Mouse (Mus musculus) forebrain, postnatal 0 days (tissue): ENCODE data around the gene Dcaf11. TPM values are rescaled to one million over a fixed set of nuclear protein-coding genes. Genes with fewer than 3 reads are reported as not detected.
A peak's percentile ranks its signal among the peaks of the same experiment; 100 is the strongest.

Source experiments
- ATAC-seq: fragments of 200-750 bp; cut with Nextera tagmentation; 2 replicates; pipeline ENCODE4 v1.8.0; 2017; ENCODE audit warnings: mild to moderate bottlenecking, moderate library complexity
- DNase-seq: peaks from one replicate; pipeline ENCODE4 v3.0.0-alpha.2; 2015
- H3K27ac ChIP-seq: fragments of 300-500 bp; sonication (generic); 2 replicates; pipeline ENCODE4 v1.5.1; 2014; ENCODE audit warnings: low read depth, mild to moderate bottlenecking, antibody characterized with exemption, low read length, moderate library complexity, mixed read lengths
- H3K27me3 ChIP-seq: fragments of 300-500 bp; sonication (generic); 2 replicates; pipeline ENCODE4 v1.6.1; 2014; ENCODE audit warnings: mild to moderate bottlenecking, low read length, mixed read lengths; ENCODE audit not compliant: insufficient read depth
- H3K36me3 ChIP-seq: fragments of 300-500 bp; sonication (generic); 2 replicates; pipeline ENCODE4 v1.6.1; 2014; ENCODE audit warnings: mild to moderate bottlenecking, moderate library complexity; ENCODE audit not compliant: insufficient read depth
- H3K4me1 ChIP-seq: fragments of 300-500 bp; sonication (generic); 2 replicates; pipeline ENCODE4 v1.6.1; 2014; ENCODE audit warnings: antibody characterized with exemption; ENCODE audit not compliant: insufficient read depth
- H3K4me2 ChIP-seq: fragments of 300-500 bp; sonication (generic); 2 replicates; pipeline ENCODE4 v1.6.1; 2014; ENCODE audit warnings: low read depth, mild to moderate bottlenecking, moderate library complexity
- H3K4me3 ChIP-seq: fragments of 300-500 bp; sonication (generic); 2 replicates; pipeline ENCODE4 v1.5.1; 2014; ENCODE audit warnings: low read depth, low read length, mixed read lengths
- H3K9ac ChIP-seq: fragments of 300-500 bp; sonication (generic); 2 replicates; pipeline ENCODE4 v1.6.1; 2014; ENCODE audit warnings: mild to moderate bottlenecking
- H3K9me3 ChIP-seq: fragments of 300-500 bp; sonication (generic); 2 replicates; pipeline ENCODE4 v1.6.1; 2016; ENCODE audit warnings: low read length
- CTCF ChIP-seq: sonication (generic); IDR thresholded peaks from 2 replicates; pipeline ENCODE4 v1.5.1; 2016; ENCODE audit warnings: antibody characterized with exemption, control low read depth, low read depth
- WGBS: fragments of 180-500 bp; shearing (Covaris S2); extraction: QIAGEN DNeasy Blood & Tissue Kit; methylation state at CpG from one replicate; pipeline ENCODE4 v1.1.7; 2014; 5-methylcytosine and 5-hydroxymethylcytosine counted together
- polyA plus RNA-seq: library from polyadenylated mRNA; unstranded; fragments of >200 nt; fragmentation: Nextera tagmentation; extraction: Ambion mirVana; gene quantifications from 2 replicates; pipeline ENCODE4 v1.2.1, GENCODE M21; 2015
- total RNA-seq: library from RNA; depleted of rRNA; stranded (reverse); fragments of >200 nt; gene quantifications from 2 replicates; pipeline ENCODE4 v1.2.3, GENCODE M21; 2014

The Dcaf11 gene
- total and polyA plus RNA-seq, 2 experiments from 2014 or later, result 101 to 103 TPM

GRCm38 (mm10) chr14:55584303-55584701, 24.5 kb downstream of the Dcaf11 start:
- Histone ChIP-seq H3K27me3 (no peaks in the 10 kb centered on the region), H3K27ac (no peak overlapping the region), H3K36me3 (peaks cover 19% of the 10 kb centered on the region), H3K4me1 (no peaks in the 10 kb centered on the region), H3K4me3 (peak overlapping the region; percentile 48), H3K9ac (peak overlapping the region; percentile 60), H3K4me2 (peak overlapping the region; percentile 68), H3K9me3 (no peaks in the 10 kb centered on the region)
- WGBS, result 42% methylated on average over 5 of the region's 5 CpGs
- DNase-seq (no peak), ATAC-seq (0 out of 2 replicates have a peak, but pooled peaks have one; percentile 2)
- no peak for TF ChIP-seq CTCF

GRCm38 (mm10) chr14:55584702-55585565, 25.1 kb downstream of the Dcaf11 start, which contains the start of gene Emc9:
Emc9 (minus strand) TSS chr14:55585302.
- Histone ChIP-seq H3K4me2 (peak within 1 kb of the TSS; percentile 68), H3K9me3 (no peaks in the 10 kb centered on the region), H3K4me1 (peaks cover 2% of the 10 kb centered on the region; the same call in 1 of the 2 replicates), H3K4me3 (peak within 1 kb of the TSS; percentile 48), H3K36me3 (peaks cover 17% of the 10 kb centered on the region), H3K9ac (peak within 1 kb of the TSS; percentile 60), H3K27ac (0 out of 2 replicates have a peak within 1 kb of the TSS, but pooled peaks have one; percentile 3), H3K27me3 (no peaks in the 10 kb centered on the region)
- DNase-seq (no peak), ATAC-seq (peak; percentile 89)
- WGBS, result 5% methylated on average over 43 of the region's 43 CpGs
- no peak for TF ChIP-seq CTCF

- DNase-seq (no peak), ATAC-seq (no peak)
- no peak for TF ChIP-seq CTCF
- Histone ChIP-seq H3K9ac (no peak overlapping the region), H3K36me3 (peaks cover 10% of the 10 kb centered on the region), H3K9me3 (no peaks in the 10 kb centered on the region), H3K27me3 (no peaks in the 10 kb centered on the region), H3K27ac (no peak overlapping the region), H3K4me1 (peaks cover 5% of the 10 kb centered on the region; the same call in 1 of the 2 replicates), H3K4me2 (peak overlapping the region; percentile 68), H3K4me3 (peak overlapping the region; percentile 48)
- WGBS, result 68% methylated on average over 6 of the region's 6 CpGs
Measured at GRCm38 (mm10) chr14:55585566-55585960, 25.8 kb downstream of the Dcaf11 start.

GRCm38 (mm10) chr14:55586149-55586548, 26.3 kb downstream of the Dcaf11 start:
- no peak for TF ChIP-seq CTCF
- H3K36me3 ChIP-seq, result peaks cover 7% of the 10 kb centered on the region
- H3K4me3 ChIP-seq, result no peak overlapping the region
- no peak overlapping the region for H3K4me2 ChIP-seq
- H3K27ac ChIP-seq, result no peak overlapping the region
- no peaks in the 10 kb centered on the region for H3K27me3 ChIP-seq
- 96% methylated on average over 2 of the region's 2 CpGs for WGBS
- H3K9ac ChIP-seq, result no peak overlapping the region
- H3K9me3 ChIP-seq, result no peaks in the 10 kb centered on the region
- ATAC-seq, result no peak
- no peak for DNase-seq
- H3K4me1 ChIP-seq, result peaks cover 5% of the 10 kb centered on the region; the same call in 1 of the 2 replicates

DNA sequence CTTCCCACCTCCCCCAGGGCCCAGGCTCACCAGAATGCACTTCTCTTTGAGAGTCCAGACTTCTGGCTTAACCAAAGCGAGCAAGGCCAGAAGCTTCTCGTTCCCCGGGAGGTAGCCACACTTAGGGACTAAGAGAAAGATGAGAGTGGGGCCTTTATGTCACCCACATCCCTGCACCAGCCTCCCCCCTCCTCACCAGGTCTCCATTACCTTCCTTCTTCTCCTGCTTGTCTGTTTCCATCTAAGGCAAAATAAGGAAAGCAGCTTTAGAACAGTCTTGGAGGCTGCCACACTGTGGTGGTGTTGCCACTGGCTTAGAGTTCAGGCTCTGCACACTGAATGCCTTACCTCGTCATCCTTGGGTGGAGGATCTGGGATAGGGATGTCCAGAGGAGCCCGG, 29.5 kb downstream of the Dcaf11 start:
- Histone ChIP-seq H3K9ac (no peak overlapping the region), H3K27ac (no peak overlapping the region), H3K4me2 (no peak overlapping the region), H3K9me3 (no peaks in the 10 kb centered on the region), H3K27me3 (no peaks in the 10 kb centered on the region), H3K4me3 (no peak overlapping the region), H3K36me3 (peaks cover 8% of the 10 kb centered on the region; the same call in 1 of the 2 replicates), H3K4me1 (peaks cover 19% of the 10 kb centered on the region)
- WGBS, result 93% methylated on average over 5 of the region's 5 CpGs
- no peak for TF ChIP-seq CTCF
- no peak for ATAC-seq
- DNase-seq, result no peak

GRCm38 (mm10) chr14:55589771-55590448, 30.1 kb downstream of the Dcaf11 start:
- peaks cover 15% of the 10 kb centered on the region for H3K36me3 ChIP-seq
- peak overlapping the region; percentile 80 for H3K4me3 ChIP-seq
- peak overlapping the region; percentile 57 for H3K9ac ChIP-seq
- 86% methylated on average over 11 of the region's 11 CpGs for WGBS
- TF ChIP-seq CTCF, result no peak
- H3K4me1 ChIP-seq, result peaks cover 19% of the 10 kb centered on the region
- peak overlapping the region; percentile 95 for H3K4me2 ChIP-seq
- no peaks in the 10 kb centered on the region for H3K9me3 ChIP-seq
- no peak overlapping the region for H3K27ac ChIP-seq
- H3K27me3 ChIP-seq, result no peaks in the 10 kb centered on the region
- ATAC-seq, result no peak
- DNase-seq, result no peak
